Mouse (Mus musculus): ENCODE measurements around the gene Arhgap18.

- TF ChIP-seq CTCF (IDR thresholded peaks at IDR 0.05; ENCODE audit: low read depth): no peak
- no peak for TF ChIP-seq EP300 (IDR thresholded peaks at IDR 0.05; ENCODE audit: low read depth)
Measured at GRCm38 (mm10) chr10:26789680-26790079, 36.5 kb downstream of the Arhgap18 start.
